8 mouse cellular contexts compared by ENCODE assay signal in the genomic region with DNA sequence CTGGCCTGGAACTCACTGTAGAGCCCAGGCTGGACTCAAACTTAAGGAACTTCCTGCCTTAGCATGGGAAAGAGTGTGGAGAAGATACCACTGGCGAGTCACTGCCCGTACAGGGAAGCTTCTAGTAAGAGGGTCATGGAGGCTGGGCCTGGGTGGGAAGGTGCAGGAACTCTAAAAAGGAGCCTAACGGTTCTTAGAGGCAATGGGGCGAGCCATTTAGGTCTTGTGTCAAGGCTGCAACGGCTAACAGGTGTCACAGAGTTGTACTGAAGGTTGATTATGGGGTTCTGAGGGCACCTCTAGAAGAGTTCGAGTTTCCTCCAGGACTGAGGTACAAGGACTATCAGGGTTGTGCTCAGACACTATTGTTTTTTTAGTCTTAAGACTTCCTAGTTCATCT. TPM values are rescaled to one million over a fixed set of nuclear protein-coding genes. Genes with fewer than 3 reads are reported as not detected.
DNase-seq lines count a peak whose midpoint lies in the region; ATAC-seq and TF ChIP-seq lines count a peak whose summit lies in the region.

No protein-coding gene starts in this region.

- H3K9ac ChIP-seq in heart, embryonic 16.5 days (ENCODE audit: low read length): no peak overlapping the region
- H3K9ac ChIP-seq in liver, postnatal 0 days (replicated peaks): no peak overlapping the region

- ATAC-seq in heart, embryonic 16.5 days (replicated peaks; ENCODE audit: extremely low read depth, insufficient read depth, low FRiP score): no peak
- ATAC-seq in liver, postnatal 0 days: no peak

- H3K27ac ChIP-seq in kidney, adult 2 months (ENCODE audit: insufficient read depth, low read depth, low read length): no peak overlapping the region
- H3K27ac ChIP-seq in bone marrow macrophage, adult 2 months (ENCODE audit: insufficient read depth, low read depth, low read length): peak overlapping the region; percentile 25
- peak overlapping the region; percentile 87 for H3K27ac ChIP-seq in heart, embryonic 16.5 days (ENCODE audit: low read length)
- H3K27ac ChIP-seq in liver, postnatal 0 days (ENCODE audit: low read depth): no peak overlapping the region

- peak; percentile 14 for DNase-seq in kidney, adult 11 months
- DNase-seq in kidney, adult 2 months: no peak
- DNase-seq in liver, postnatal 0 days: no peak
- no peak for DNase-seq in layer of hippocampus, adult 9-11 months
- no peak for DNase-seq in Muller cell, postnatal 12 days (ENCODE audit: inconsistent ontology term)
- no peak for DNase-seq in left cerebral cortex, adult 11 months (ENCODE audit: low spot score)

- TF ChIP-seq POLR2A in kidney, adult 2 months (IDR thresholded peaks at IDR 0.05; ENCODE audit: low read depth, low read length): no peak
- TF ChIP-seq POLR2A in bone marrow macrophage, adult 2 months (IDR thresholded peaks at IDR 0.05; ENCODE audit: borderline replicate concordance, low read depth, low read length): no peak

- peak overlapping the region; percentile 47; the same call in 1 of the 2 replicates for H3K4me2 ChIP-seq in heart, embryonic 16.5 days (ENCODE audit: low read depth, low read length)
- H3K4me2 ChIP-seq in liver, postnatal 0 days (ENCODE audit: low read depth, low read length): peak overlapping the region; percentile 95

- no peaks in the 10 kb centered on the region for H3K36me3 ChIP-seq in kidney, adult 2 months (ENCODE audit: control insufficient read depth, insufficient read depth, low read length)
- H3K36me3 ChIP-seq in heart, embryonic 16.5 days (ENCODE audit: control insufficient read depth, insufficient read depth): no peaks in the 10 kb centered on the region
- H3K36me3 ChIP-seq in liver, postnatal 0 days (replicated peaks; ENCODE audit: insufficient read depth, low read length): no peaks in the 10 kb centered on the region

- no peaks in the 10 kb centered on the region for H3K27me3 ChIP-seq in kidney, adult 2 months (replicated peaks; ENCODE audit: control insufficient read depth, insufficient read depth, low read length)
- no peaks in the 10 kb centered on the region for H3K27me3 ChIP-seq in heart, embryonic 16.5 days (ENCODE audit: control insufficient read depth, insufficient read depth, low read length)
- H3K27me3 ChIP-seq in liver, postnatal 0 days (ENCODE audit: insufficient read depth, low read length): no peaks in the 10 kb centered on the region

- 70% methylated on average over 6 of the region's 6 CpGs for WGBS in kidney, adult 2 months
- WGBS in heart, embryonic 16.5 days: 79% methylated on average over 6 of the region's 6 CpGs
- WGBS in liver, postnatal 0 days (ENCODE audit: insufficient replicate concordance): 68% methylated on average over 6 of the region's 6 CpGs

- no peak for TF ChIP-seq EP300 in liver, postnatal 0 days (IDR thresholded peaks at IDR 0.05; ENCODE audit: low read depth)

- H3K4me3 ChIP-seq in kidney, adult 2 months (ENCODE audit: insufficient read depth, low read depth, low read length): no peak overlapping the region
- H3K4me3 ChIP-seq in bone marrow macrophage, adult 2 months (ENCODE audit: insufficient read depth, low read length): no peak overlapping the region
- peak overlapping the region; percentile 98 for H3K4me3 ChIP-seq in heart, embryonic 16.5 days (ENCODE audit: low read length)
- H3K4me3 ChIP-seq in liver, postnatal 0 days (ENCODE audit: low read depth, low read length): peak overlapping the region; percentile 68; the same call in 1 of the 2 replicates

- TF ChIP-seq CTCF in kidney, adult 2 months (conservative IDR thresholded peaks at IDR 0.05; ENCODE audit: insufficient read depth, insufficient read length, low read depth, low read length): no peak
- TF ChIP-seq CTCF in bone marrow macrophage, adult 2 months (IDR thresholded peaks at IDR 0.05; ENCODE audit: low read depth, low read length): no peak
- no peak for TF ChIP-seq CTCF in liver, postnatal 0 days (IDR thresholded peaks at IDR 0.05; ENCODE audit: low read depth)

- 0 out of 2 replicates have a peak, but pooled peaks cover 3% of the 10 kb centered on the region for H3K4me1 ChIP-seq in kidney, adult 2 months (ENCODE audit: control insufficient read depth, insufficient read depth, low read length)
- H3K4me1 ChIP-seq in bone marrow macrophage, adult 2 months (ENCODE audit: control insufficient read depth, insufficient read depth, low read length): peaks cover 12% of the 10 kb centered on the region
- peaks cover 15% of the 10 kb centered on the region for H3K4me1 ChIP-seq in heart, embryonic 16.5 days (ENCODE audit: control insufficient read depth, insufficient read depth, low read length)
- peaks cover 21% of the 10 kb centered on the region for H3K4me1 ChIP-seq in liver, postnatal 0 days (ENCODE audit: insufficient read depth)

- H3K9me3 ChIP-seq in heart, embryonic 16.5 days (replicated peaks; ENCODE audit: control insufficient read depth, low read length): no peaks in the 10 kb centered on the region
- H3K9me3 ChIP-seq in liver, postnatal 0 days (ENCODE audit: low read length): no peaks in the 10 kb centered on the region

RNA-seq across cellular contexts. Expression of a gene that starts 0.5 kb away (rescaled TPM):
- polyA plus RNA-seq in kidney, adult 2 months (2012; rRNA removed): 91.3 and 101 TPM in 2 replicates
- 56.0 and 72.5 TPM in 2 replicates for polyA plus RNA-seq in bone marrow macrophage, adult 2 months (2012; ENCODE audit: insufficient read depth, insufficient read length, missing spikeins)
- polyA plus RNA-seq in heart, embryonic 16.5 days (2015; fragmentation: Nextera tagmentation; extraction: Ambion mirVana): 176 and 180 TPM in 2 replicates
- 70.3 and 70.6 TPM in 2 replicates for polyA plus RNA-seq in liver, postnatal 0 days (2015; fragmentation: Nextera tagmentation; extraction: Ambion mirVana)

RNA-seq across cellular contexts. Expression of a gene that starts 26.3 kb away (rescaled TPM):
- polyA plus RNA-seq in kidney, adult 2 months (2012; rRNA removed): 6.5 and 7.1 TPM in 2 replicates
- 13.2 and 13.6 TPM in 2 replicates for polyA plus RNA-seq in bone marrow macrophage, adult 2 months (2012; ENCODE audit: insufficient read depth, insufficient read length, missing spikeins)
- 14.1 and 14.7 TPM in 2 replicates for polyA plus RNA-seq in heart, embryonic 16.5 days (2015; fragmentation: Nextera tagmentation; extraction: Ambion mirVana)
- polyA plus RNA-seq in liver, postnatal 0 days (2015; fragmentation: Nextera tagmentation; extraction: Ambion mirVana): 14.8 and 16.0 TPM in 2 replicates

Comparison
In these comparisons a context has a peak if more than half of its experiments do, and no peak if none do; other contexts are left out.
1. H3K27ac ChIP-seq: peak in bone marrow macrophage, adult 2 months (single experiment) and heart, embryonic 16.5 days (single experiment); none in kidney, adult 2 months (single experiment) and liver, postnatal 0 days (single experiment).
2. H3K4me3 ChIP-seq: peak in heart, embryonic 16.5 days (single experiment) and liver, postnatal 0 days (single experiment); none in kidney, adult 2 months (single experiment) and bone marrow macrophage, adult 2 months (single experiment).